Mouse (Mus musculus) T-helper 17 cell (primary cell): ENCODE results near the gene Bbip1.
"Not testable (repeated sequence)": the region's sequence is repeated elsewhere in the genome, so short reads cannot be mapped to it uniquely, and the experiment has no call there.

Source experiments
- in situ Hi-C, 2 experiments: fragments of 300-600 bp; cut with MboI, MseI; formaldehyde crosslinking; loops; 1 replicate in 1 of 2; 2 replicates in 1 of 2; pipeline ENCODE4 v1.15.1; 2025; ENCODE audit warnings: high pct_unique_total_duplicates in 2 of 2

Bbip1 gene

GRCm38 (mm10) chr19:53943802-53944785 is at the start of gene Bbip1, which contains the start of gene Shoc2:
TSS of gene Bbip1 (minus strand) at chr19:53944627.
TSS of gene Shoc2 (plus strand) at chr19:53944306.
- in situ Hi-C loops = no loop called here

DNA sequence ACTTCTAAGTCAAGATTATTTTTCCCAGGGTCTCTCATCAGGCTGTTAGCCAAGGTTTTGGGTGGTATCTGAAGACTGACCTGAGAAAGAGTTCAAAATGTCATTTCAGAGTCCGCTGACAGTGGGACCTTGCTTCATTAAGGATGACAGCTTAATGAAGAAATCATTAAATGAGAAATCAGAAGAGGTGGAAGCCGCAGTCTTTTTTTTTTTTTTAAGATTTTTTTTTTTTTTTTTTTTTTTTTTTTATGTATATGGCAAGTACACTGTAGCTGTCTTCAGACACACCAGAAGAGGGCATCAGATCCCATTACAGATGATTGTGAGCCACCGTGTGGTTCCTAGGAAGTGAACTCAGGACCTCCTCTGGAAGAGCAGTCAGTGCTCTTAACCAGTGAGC is 49.4 kb upstream of the Bbip1 start:
- in situ Hi-C loops = no loop called here

DNA sequence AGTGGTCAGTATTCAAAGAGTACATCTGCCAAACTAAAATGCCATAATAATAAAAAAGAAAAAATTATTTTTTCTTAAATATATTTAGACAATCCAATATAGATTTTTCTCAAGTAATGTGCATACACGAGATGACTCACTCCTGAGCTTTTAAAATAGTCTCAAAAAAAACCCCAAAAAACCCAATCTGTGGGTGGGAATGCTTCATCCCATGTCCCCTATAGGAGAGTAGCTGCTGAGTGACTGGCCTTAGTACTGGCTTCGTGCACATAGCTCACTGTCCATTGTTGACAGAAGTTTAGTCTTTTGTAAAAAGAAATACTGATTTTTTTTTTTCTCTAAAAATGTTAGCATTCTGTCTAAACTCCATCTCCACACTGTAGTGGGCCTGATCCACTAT is 46.1 kb upstream of the Bbip1 start:
- in situ Hi-C loops = no loop called here

- in situ Hi-C loops = no loop called here
Measured at GRCm38 (mm10) chr19:53984628-53985027, 40.2 kb upstream of the Bbip1 start.

DNA sequence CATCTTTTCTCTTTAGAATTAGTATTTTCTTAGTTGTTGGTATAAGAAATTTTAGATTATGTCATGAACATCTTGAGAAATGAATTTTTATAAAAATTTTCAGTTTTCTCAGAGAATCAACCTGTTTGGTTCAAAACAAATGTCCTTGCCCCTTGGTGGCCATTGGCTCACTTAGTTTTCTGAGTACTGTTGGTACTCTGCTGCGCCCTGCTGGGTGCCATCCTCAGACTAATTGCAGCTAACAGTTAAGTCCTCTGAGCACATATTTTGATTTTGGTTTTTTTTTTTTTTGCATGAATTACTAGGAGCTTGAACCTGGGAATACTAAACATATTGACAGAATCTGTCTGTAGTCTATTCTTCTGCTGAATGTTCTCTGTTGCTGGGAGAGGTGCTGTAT is 38.9 kb upstream of the Bbip1 start:
- in situ Hi-C loops = no loop called here

DNA sequence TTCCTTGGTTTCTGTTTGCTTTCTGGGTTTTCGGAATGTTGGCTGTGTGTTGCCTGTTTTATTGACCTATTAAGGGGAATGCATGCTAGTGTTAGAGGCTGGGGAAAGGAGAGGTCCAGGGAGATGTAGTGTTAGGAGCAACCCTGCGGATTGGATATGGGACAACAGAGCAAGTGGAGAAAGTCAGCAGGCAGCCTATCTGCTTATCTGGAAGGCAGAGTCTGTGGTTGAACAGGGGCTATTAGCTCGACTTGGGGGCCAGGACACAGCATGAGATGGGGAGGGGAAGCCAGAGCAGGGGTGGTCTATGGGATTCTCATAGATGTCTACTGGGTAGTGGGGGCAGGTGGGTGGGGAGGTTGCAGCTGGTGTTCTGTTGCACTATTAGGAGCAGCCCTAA is 37.6 kb upstream of the Bbip1 start:
- in situ Hi-C loops = no loop called here

GRCm38 (mm10) chr19:53973656-53974055 is 29.2 kb upstream of the Bbip1 start:
- in situ Hi-C loops = no loop called here

DNA sequence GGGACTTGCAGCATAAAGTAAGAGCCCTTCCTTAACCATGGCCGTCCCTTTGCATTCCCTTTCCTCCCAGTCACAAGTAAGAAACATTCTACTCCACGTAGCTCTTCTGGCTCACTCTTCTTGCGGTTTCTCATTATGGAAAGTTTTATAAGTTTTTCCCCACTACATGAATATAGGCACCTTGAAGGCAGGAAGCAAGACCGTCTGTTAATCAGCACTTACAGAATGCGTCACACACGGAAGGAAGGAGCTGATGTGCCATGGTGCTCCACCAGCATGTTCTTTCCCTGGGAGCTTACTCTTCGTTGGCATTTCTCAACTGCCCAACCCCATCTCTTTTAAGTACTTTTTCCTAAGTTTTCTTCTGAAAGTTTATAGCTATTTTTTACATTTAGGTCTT is 27.5 kb upstream of the Bbip1 start:
- in situ Hi-C loops = no loop called here

DNA sequence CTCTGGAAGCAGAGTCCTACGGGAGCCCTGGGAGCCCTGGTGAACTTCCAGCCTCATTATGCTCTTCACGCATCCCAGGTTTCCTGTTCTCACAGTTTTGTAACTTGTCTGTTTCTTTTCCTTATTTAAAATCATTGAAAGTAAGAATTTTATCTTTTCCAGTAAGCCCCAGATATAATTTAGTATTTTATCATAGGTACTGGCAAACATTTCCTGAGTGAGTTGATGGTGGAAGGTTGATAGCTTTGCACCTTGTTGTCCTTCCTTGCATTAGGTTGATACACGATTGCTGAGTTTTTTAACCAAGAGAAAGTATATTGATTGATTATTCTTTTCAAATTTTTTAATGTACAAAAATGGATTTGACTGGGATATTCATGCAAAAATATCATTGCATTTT is 24.8 kb upstream of the Bbip1 start:
- in situ Hi-C loops = no loop called here

GRCm38 (mm10) chr19:53964910-53965633 is 20.6 kb upstream of the Bbip1 start:
- in situ Hi-C loops = no loop called here

GRCm38 (mm10) chr19:53964347-53964746 is 19.9 kb upstream of the Bbip1 start:
- in situ Hi-C loops = not testable (repeated sequence)

DNA sequence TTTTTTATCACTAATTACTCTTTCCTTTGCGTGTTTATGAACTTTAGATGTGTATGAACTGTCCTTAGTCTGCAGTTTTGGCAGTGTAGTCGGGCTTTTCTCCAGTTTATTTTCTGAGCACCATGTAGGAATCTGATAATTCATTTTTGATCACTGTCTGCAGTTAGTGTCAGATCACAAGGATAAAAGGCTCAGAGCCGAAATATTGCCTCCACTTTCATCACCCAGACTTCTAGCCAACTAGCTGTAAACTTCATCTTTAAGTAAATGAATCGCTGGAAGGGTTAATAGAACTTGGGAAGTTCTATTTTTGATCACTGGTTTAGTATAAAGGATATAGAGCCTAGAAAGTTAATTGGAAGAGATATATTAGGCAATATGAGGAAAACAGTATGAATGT is 18.1 kb upstream of the Bbip1 start:
- in situ Hi-C loops = no loop called here

DNA sequence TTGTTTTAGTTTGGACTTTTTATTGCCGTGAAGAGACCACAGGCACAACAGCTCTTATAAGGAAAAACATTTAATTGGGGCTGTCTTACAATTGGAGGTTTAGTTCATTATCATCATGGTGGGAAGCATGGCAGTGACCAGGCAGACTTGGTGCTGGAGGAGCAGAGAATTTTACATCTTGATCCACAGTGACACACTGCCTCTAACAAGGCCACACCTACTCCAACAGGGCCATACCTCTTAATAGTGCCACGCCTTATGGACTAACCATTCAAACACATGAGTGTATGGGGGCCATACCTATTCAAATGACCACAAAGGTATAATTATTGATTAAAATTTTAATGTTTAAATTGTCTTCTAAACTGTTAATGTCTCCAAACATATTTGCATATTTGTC is 13.1 kb upstream of the Bbip1 start:
- in situ Hi-C loops = no loop called here

GRCm38 (mm10) chr19:53945171-53946042 is 980 bp upstream of the Bbip1 start:
- in situ Hi-C loops = no loop called here

- in situ Hi-C loops = no loop called here
Measured at GRCm38 (mm10) chr19:53944786-53945169, 351 bp upstream of the Bbip1 start.

- in situ Hi-C loops = no loop called here
Measured at GRCm38 (mm10) chr19:53942342-53942741, 2.1 kb downstream of the Bbip1 start.

DNA sequence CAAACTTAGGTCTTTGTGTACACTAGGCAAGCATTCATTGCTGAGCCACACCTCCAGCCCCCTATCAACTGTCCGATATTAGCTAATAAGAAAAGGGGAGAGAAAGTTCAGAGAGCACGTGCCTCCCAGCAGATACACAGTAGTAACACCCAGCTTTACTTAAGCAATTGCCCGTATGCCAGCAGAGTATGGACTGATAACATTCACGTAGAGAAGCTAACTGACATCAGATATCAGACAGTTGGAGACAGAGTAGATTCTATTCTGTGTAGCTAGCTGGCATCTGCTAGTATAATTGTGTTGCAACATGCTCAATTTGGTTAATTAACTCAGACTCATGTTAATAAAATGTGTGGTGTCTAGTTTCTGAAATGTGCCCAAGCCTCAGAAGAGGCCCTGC is 3.3 kb downstream of the Bbip1 start:
- in situ Hi-C loops = no loop called here

DNA sequence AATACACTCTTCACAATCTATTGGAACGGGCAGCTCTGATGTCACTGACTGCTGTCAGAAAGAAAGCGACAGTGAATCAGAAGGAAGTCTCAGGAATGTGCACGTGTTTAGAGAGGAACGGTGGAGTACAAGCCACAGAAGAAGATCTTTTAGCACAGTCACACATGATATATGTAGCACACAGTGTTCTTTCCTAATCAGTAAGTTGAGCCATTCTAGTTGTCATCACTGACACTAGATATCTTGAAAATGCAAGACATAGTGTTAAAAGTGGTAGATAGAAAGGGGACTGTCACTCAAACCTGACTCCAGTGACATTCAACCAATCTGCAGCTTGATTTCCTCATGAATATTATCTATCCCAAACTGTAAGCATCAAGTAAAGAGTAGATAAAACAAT is 5.0 kb downstream of the Bbip1 start:
- in situ Hi-C loops = no loop called here

GRCm38 (mm10) chr19:53934046-53934445 is 10.4 kb downstream of the Bbip1 start:
- in situ Hi-C loops = no loop called here

DNA sequence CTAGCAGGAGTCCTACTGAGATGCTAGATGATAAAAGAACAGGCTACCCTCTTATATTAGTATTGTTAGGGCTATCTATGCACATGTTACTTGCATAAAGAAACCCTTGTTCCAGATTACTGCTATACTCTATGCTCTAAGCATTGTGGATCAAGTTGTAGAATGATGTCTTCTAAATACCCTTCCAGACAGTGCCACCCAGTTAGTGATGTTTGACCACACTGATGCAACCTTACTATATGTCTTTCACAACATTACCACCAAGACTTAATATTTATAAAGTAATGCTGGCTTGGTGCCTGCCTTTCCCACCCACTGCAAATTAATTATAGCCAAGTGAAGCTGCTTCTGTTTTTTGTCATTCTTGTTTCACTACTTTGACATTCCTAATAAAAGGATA is 11.4 kb downstream of the Bbip1 start:
- in situ Hi-C loops = no loop called here

DNA sequence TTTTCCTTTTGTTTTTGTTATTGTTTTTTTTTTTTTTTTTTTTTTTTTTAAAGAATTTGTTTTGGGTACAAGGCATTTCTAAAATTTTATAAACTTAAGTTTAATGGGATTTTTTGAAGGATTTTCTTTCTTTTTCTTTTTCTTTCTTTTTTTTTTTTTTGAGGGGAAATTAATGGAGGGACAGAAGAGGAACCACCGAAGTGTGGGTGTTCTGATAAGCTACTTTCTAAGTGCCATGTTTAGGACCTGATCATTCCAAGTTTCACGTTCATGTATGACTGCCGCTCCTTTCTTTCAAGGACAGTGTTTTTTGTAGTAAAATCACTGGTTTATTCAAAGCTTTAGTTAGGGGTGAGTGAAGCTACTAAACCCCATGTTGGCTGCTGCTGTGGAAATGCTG is 15.2 kb downstream of the Bbip1 start:
- in situ Hi-C loops = no loop called here

DNA sequence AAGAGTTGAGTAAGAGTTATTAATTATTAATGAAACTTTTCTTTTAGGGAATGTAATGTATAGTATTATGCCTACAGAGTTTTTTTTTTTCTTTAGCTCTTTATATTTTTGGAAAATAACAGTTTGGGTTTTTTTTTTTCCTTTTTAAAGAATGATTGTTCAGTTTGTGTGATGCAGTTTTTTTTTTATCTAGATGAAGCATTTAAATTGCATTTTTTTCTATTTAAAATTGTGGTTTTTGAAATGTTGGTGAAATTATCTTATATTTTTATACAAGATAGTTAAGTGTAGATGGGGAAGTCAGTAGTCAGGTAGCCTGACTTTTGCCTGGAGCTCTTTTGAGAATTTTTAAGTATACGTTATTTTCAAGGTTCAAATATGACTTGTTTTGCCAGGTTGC is 17.7 kb downstream of the Bbip1 start:
- in situ Hi-C loops = no loop called here
